Mouse (Mus musculus) bone marrow, adult 2 months (tissue): ENCODE data around the gene Cdk8.

ENCODE experiments used
- CTCF ChIP-seq: fragments of 200-500 bp; IDR thresholded peaks from 2 replicates; pipeline ENCODE4 v1.5.1; 2011; ENCODE audit warnings: low read length, control low read depth; ENCODE audit not compliant: control insufficient read depth, insufficient read depth
- POLR2A ChIP-seq: fragments of 200-500 bp; IDR thresholded peaks from 2 replicates; pipeline ENCODE4 v1.6.1; 2011; ENCODE audit warnings: low read depth, mild to moderate bottlenecking, control low read depth, low read length, borderline replicate concordance; ENCODE audit not compliant: control insufficient read depth

DNA sequence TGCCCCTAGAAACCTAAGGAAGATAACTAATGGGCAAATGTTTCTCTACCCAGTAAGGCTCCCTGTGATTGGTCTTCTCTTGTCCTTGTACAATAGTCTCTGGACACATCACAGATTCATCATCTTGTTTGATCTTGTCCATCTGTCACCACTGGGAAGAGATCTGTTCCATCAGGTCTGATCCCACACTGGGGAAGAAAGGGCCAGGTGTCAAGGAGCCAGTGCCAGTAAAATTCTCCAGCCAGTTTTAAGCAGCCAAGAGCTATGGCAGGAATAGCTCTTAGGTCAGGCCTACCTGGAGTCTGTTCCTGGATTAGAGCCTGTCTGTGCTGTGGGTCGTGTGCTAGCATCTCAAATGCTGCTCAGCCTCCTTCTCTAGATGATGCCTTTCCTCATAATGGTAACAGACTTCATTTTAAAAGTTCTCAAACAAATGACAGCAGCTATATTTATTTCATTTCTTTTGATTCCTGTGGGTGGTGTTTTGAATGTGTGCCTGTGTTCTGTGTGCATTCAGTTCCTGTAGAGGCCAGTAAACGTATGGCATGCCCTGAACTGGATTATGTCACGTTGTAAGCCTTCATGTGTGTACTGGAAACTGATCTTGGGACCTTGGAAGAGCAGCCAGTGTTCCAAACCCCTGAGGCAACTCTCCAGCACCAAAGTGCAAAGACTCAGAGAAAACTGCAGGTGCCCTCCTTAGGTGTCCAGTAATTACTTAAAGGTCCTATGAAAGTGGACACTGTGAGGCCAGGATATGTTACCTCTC lies 40.3 kb upstream of the Cdk8 start:
- TF ChIP-seq CTCF (no peak), POLR2A (no peak)
